Mouse (Mus musculus): ENCODE measurements around the gene Pdzd7. TPM values are rescaled to one million over a fixed set of nuclear protein-coding genes. Genes with fewer than 3 reads are reported as not detected.

The Pdzd7 gene
- total RNA-seq, 2 experiments from 2014 or later: not detected

- DNase-seq: peak; percentile 86 to 88
Observed at GRCm38 (mm10) chr19:45030746-45031693, 14.5 kb downstream of the Pdzd7 start.

- DNase-seq: peak in 1 of 2 experiments; percentile 78
Observed at GRCm38 (mm10) chr19:45030111-45030510, 15.4 kb downstream of the Pdzd7 start.

GRCm38 (mm10) chr19:45029571-45029970 lies 15.9 kb downstream of the Pdzd7 start:
- no peak for DNase-seq

DNA sequence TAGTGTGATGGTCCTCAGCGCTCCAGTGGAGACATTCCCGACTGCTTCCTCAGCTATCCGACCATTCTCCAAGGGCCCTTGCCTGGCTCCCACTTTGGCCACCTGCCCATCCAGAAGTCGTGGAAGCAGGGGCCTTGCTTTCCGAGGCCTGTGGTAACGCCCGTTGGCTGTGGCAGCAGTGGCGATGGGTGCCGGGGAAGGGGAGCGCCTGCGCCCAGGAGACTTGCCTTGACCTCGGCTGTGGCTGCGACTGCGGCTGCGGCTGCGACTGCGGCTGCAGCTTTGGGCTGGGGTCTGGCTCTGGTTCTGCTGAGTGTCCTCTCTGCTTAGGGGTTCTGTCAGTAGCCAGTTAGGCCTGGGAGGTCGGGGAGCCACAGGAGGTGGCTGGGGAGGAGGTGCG lies 16.8 kb downstream of the Pdzd7 start:
- peak in 1 of 2 experiments; percentile 13 for DNase-seq

- DNase-seq: peak in 1 of 2 experiments; percentile 32
Observed at GRCm38 (mm10) chr19:45027848-45028247, 17.7 kb downstream of the Pdzd7 start.

GRCm38 (mm10) chr19:45026958-45027670 lies 18.4 kb downstream of the Pdzd7 start:
- peak; percentile 72 to 75 for DNase-seq

- DNase-seq: peak in 1 of 2 experiments; percentile 9
Observed at GRCm38 (mm10) chr19:45025937-45026568, 19.5 kb downstream of the Pdzd7 start.

DNA sequence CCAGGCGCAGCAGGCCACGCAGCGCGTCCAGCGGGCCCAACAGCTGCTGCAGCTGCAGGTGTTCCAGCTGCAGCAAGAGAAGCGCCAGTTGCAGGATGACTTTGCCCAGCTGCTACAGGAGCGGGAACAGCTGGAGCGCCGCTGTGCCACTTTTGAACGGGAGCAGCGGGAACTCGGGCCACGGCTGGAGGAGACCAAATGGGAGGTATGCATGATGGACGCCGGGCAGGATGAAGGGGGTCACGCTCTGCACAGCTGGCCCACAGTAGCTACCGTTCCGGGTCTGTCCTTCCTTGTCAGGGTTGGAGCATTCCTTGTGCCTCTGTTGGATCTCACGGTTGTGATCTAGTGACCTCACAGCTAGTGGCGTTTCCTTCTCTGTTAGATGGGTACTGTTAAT lies 20.7 kb downstream of the Pdzd7 start:
- DNase-seq: no peak

DNA sequence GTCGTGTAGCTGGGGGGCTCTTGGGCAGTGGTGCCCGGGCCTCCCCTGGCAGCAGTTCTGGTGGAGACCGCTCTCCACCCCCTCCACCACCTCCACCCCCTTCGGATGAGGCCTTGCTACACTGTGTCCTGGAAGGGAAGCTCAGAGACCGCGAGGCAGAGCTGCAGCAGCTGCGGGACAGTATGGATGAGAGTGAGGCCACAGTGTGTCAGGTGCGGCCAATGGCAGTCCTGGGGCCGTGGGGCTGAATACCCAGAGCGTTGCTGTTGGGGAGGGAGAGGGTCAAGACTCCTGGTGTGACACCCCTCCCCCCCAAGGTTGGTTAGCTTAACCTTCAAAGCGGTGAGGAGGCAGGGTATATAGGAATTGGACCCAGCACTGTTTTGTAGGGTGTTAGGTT lies 21.5 kb downstream of the Pdzd7 start:
- peak in 1 of 2 experiments; percentile 11 for DNase-seq

- DNase-seq: peak in 1 of 2 experiments; percentile 26
Observed at GRCm38 (mm10) chr19:45021362-45021761, 24.2 kb downstream of the Pdzd7 start.

GRCm38 (mm10) chr19:45020348-45020747 lies 25.2 kb downstream of the Pdzd7 start:
- peak; percentile 81 to 89 for DNase-seq

- peak; percentile 49 to 70 for DNase-seq
Observed at GRCm38 (mm10) chr19:45018351-45018831, 27.1 kb downstream of the Pdzd7 start.

- peak; percentile 88 to 94 for DNase-seq
Observed at GRCm38 (mm10) chr19:45017909-45018308, 27.6 kb downstream of the Pdzd7 start.

- peak; percentile 91 for DNase-seq
Observed at GRCm38 (mm10) chr19:45017216-45017771, 28.2 kb downstream of the Pdzd7 start.

- peak; percentile 91 to 92 for DNase-seq
Observed at GRCm38 (mm10) chr19:45016341-45017215, 28.9 kb downstream of the Pdzd7 start.

- DNase-seq: peak; percentile 78 to 82
Observed at GRCm38 (mm10) chr19:45015518-45016281, 29.8 kb downstream of the Pdzd7 start.

DNA sequence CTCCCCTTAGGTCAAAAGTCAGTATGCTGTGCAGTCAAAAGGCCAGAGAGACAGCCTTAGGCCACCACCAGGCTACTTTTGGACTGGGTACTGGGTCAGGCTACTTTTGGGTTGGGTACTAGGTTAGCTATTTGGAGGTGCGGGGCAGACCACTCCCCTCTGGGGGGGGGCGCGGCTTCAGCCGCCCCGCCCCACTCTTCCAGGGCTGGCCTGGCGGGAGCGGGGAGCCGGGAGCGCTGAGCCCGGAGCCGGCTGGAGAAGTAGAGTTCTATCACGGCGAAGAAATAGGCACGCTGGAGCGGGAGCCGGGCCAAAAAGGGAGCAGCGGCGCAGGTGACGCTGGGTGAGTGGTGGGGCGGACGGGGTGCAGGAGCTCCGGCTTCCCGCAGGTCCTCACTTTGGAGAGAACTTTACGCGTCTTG lies 30.5 kb downstream of the Pdzd7 start:
- peak in 1 of 2 experiments; percentile 76 for DNase-seq

GRCm38 (mm10) chr19:45014335-45014971 lies 31.1 kb downstream of the Pdzd7 start, which contains the start of gene Lzts2:
Gene Lzts2 (plus strand): TSS chr19:45014414.
- peak in 1 of 2 experiments; percentile 47 for DNase-seq

GRCm38 (mm10) chr19:45013581-45014225 lies 31.8 kb downstream of the Pdzd7 start:
- DNase-seq: no peak
